Mouse (Mus musculus) ovary, adult 18-20 months (tissue): Measurements from ENCODE around the gene Itgb3.
A peak's percentile ranks its signal among the peaks of the same experiment; 100 is the strongest.

Experiments used
- DNase-seq: peaks from one replicate; pipeline ENCODE4 v3.0.0; 2022; ENCODE audit warnings: low spot score, mixed read lengths

Gene Itgb3

GRCm38 (mm10) chr11:104622040-104622962, 14.5 kb downstream of the Itgb3 start:
- no peak for DNase-seq

GRCm38 (mm10) chr11:104624791-104625391, 17.1 kb downstream of the Itgb3 start:
- DNase-seq: peak; percentile 71

GRCm38 (mm10) chr11:104625453-104626402, 17.9 kb downstream of the Itgb3 start:
- DNase-seq: peak; percentile 80

GRCm38 (mm10) chr11:104626635-104627034, 18.8 kb downstream of the Itgb3 start:
- no peak for DNase-seq

- no peak for DNase-seq
These were observed 20.0 kb downstream of the Itgb3 start for GRCm38 (mm10) chr11:104627616-104628301.

- no peak for DNase-seq
These were observed 20.8 kb downstream of the Itgb3 start for GRCm38 (mm10) chr11:104628566-104628965.

GRCm38 (mm10) chr11:104630185-104630835, 22.5 kb downstream of the Itgb3 start:
- DNase-seq: no peak

- DNase-seq: no peak
These were observed 23.5 kb downstream of the Itgb3 start for GRCm38 (mm10) chr11:104631306-104631705.

GRCm38 (mm10) chr11:104637010-104637409, 29.2 kb downstream of the Itgb3 start:
- no peak for DNase-seq

GRCm38 (mm10) chr11:104638006-104638405, 30.2 kb downstream of the Itgb3 start:
- no peak for DNase-seq

- no peak for DNase-seq
These were observed 31.1 kb downstream of the Itgb3 start for GRCm38 (mm10) chr11:104638906-104639305.

- DNase-seq: no peak
These were observed 31.8 kb downstream of the Itgb3 start for GRCm38 (mm10) chr11:104639634-104640033.

- no peak for DNase-seq
These were observed 33.1 kb downstream of the Itgb3 start for GRCm38 (mm10) chr11:104640894-104641293.

GRCm38 (mm10) chr11:104643236-104643635, 35.4 kb downstream of the Itgb3 start:
- DNase-seq: no peak

GRCm38 (mm10) chr11:104645402-104645801, 37.6 kb downstream of the Itgb3 start:
- no peak for DNase-seq

- DNase-seq: no peak
These were observed 38.4 kb downstream of the Itgb3 start for GRCm38 (mm10) chr11:104646173-104646572.

GRCm38 (mm10) chr11:104646611-104647010, 38.8 kb downstream of the Itgb3 start:
- no peak for DNase-seq

- DNase-seq: no peak
These were observed 39.5 kb downstream of the Itgb3 start for GRCm38 (mm10) chr11:104647188-104647867.

- no peak for DNase-seq
These were observed 40.8 kb downstream of the Itgb3 start for GRCm38 (mm10) chr11:104648571-104648970.

- no peak for DNase-seq
These were observed 52.8 kb downstream of the Itgb3 start for GRCm38 (mm10) chr11:104660599-104660998.
